Mouse (Mus musculus) layer of hippocampus, adult 2 months (tissue): ENCODE measurements around the gene Klk7. TPM values are rescaled to one million over a fixed set of nuclear protein-coding genes. Genes with fewer than 3 reads are reported as not detected.

Source experiments
- DNase-seq, 2 experiments: peaks; one replicate each; pipeline ENCODE4 v3.0.0; 2022; ENCODE audit warnings: low spot score in 2 of 2
- H3K27ac ChIP-seq: fragments of 200-600 bp; 2 replicates; pipeline ENCODE4 v1.8.1; 2022
- H3K4me3 ChIP-seq: fragments of 200-600 bp; 2 replicates; pipeline ENCODE4 v1.8.1; 2022; ENCODE audit warnings: mild to moderate bottlenecking
- CTCF ChIP-seq: fragments of 200-600 bp; conservative IDR thresholded peaks from 2 replicates; pipeline ENCODE4 v1.8.1; 2022; ENCODE audit warnings: antibody characterized with exemption, mild to moderate bottlenecking, moderate library complexity
- total RNA-seq, 2 experiments: library from RNA; stranded (reverse); gene quantifications; 2 replicates each; pipeline ENCODE4 v1.2.3; 2021

Gene Klk7
- total RNA-seq, 2 experiments from 2014 or later = 0.25 to 0.26 TPM

- TF ChIP-seq CTCF = no peak
- DNase-seq = no peak
- Histone ChIP-seq H3K4me3 (no peak overlapping the region), H3K27ac (no peak overlapping the region)
These were observed 5.7 kb downstream of the Klk7 start for GRCm38 (mm10) chr7:43816746-43817145.

DNA sequence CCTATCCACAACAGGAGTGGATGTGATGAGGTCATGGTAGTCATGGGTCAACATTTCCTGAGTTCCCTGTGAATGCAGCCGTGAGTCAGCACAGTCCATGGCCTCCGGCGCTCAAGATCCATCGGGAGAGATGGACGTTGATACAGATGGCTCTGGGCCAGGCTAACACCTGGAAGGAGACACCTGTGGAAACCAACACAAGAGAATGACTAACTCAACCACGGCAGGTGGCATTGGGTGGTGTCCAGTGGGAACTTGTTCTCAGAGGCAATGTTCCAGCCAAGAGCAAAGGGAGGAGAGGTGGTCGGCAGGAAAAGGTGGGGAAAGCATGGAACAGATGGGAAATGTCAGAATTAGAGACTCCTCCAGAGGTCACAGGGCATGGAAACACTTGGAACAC is 10.5 kb downstream of the Klk7 start:
- no peak for TF ChIP-seq CTCF
- no peak overlapping the region for H3K4me3 ChIP-seq
- no peak for DNase-seq
- no peak overlapping the region for H3K27ac ChIP-seq

DNA sequence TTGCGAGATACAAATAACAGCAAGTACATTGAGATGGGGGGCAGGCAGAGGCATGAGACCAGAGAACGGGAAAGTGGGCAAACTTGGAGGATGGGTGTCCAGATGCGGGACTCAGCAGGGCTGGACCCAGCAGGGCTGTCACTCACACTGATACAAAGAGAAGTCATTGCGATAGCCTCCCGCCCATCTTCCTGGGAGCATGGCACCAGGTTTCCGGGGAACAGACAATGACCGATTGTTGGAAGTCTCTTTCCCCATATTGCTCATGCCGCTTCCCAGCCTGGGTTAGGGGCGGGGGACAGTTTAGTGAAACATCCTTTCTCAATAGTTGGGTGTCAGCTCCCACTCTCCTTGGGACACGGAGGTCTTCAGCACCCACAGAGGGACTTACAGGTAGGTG is 13.1 kb downstream of the Klk7 start, which contains the start of gene Klk6:
Klk6 (plus strand) TSS at position 301 of the 400 bp plus-strand sequence.
- Histone ChIP-seq H3K4me3 (no peak within 1 kb of the TSS), H3K27ac (no peak within 1 kb of the TSS)
- no peak for TF ChIP-seq CTCF
- DNase-seq = no peak

GRCm38 (mm10) chr7:43826056-43826455 is 15.0 kb downstream of the Klk7 start:
- no peak for DNase-seq
- no peak overlapping the region for H3K4me3 ChIP-seq
- no peak for TF ChIP-seq CTCF
- no peak overlapping the region for H3K27ac ChIP-seq

DNA sequence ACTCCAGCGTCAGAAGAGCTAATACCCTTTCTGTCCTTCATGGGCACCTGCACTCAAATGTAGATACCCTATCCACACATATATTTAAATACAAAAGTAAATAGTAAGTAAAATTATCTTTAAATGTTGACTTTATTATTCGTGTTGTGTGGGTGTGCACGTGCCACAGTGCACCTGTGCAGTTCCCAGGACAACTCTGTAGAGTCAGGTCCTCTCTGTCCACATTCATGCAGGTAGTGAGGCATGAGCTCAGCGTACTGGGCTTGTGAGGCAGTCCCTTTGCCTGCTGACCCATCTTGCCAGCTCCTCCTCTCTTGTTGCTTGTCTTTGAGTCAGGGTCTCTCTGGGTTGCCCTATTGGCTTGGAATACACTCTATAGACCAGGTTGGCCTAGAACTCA is 16.6 kb downstream of the Klk7 start:
- DNase-seq = no peak
- TF ChIP-seq CTCF = no peak
- no peak overlapping the region for H3K27ac ChIP-seq
- no peak overlapping the region for H3K4me3 ChIP-seq

GRCm38 (mm10) chr7:43829006-43829405 is 17.9 kb downstream of the Klk7 start:
- no peak for DNase-seq
- no peak for TF ChIP-seq CTCF
- no peak overlapping the region for H3K27ac ChIP-seq
- no peak overlapping the region for H3K4me3 ChIP-seq

GRCm38 (mm10) chr7:43841701-43842100 is 30.6 kb downstream of the Klk7 start, which contains the start of gene Klk5:
Gene Klk5, plus strand, starts transcription at chr7:43841971.
- TF ChIP-seq CTCF = no peak
- DNase-seq = no peak
- no peak within 1 kb of the TSS for H3K27ac ChIP-seq
- H3K4me3 ChIP-seq = no peak within 1 kb of the TSS

DNA sequence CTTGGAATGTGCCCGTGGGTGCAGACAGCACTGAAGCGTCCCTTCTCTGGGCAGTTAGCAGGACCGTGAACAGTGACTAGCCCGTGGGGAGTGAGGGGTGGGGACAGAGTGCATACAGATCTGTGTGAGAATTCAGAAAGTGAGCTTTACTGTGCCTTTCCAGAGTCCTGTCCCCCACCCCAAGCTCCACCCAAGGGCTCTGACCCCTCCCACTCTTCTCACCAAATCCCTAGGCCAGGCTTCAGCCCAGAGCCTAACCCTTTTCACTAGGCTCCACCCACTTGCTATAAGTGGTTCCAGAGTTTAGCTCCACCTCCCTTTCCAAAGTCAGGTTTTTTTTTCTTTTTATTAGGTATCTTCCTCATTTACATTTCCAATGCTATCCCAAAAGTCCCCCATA is 32.7 kb downstream of the Klk7 start:
- Histone ChIP-seq H3K4me3 (no peak overlapping the region), H3K27ac (no peak overlapping the region)
- no peak for TF ChIP-seq CTCF
- DNase-seq = no peak

DNA sequence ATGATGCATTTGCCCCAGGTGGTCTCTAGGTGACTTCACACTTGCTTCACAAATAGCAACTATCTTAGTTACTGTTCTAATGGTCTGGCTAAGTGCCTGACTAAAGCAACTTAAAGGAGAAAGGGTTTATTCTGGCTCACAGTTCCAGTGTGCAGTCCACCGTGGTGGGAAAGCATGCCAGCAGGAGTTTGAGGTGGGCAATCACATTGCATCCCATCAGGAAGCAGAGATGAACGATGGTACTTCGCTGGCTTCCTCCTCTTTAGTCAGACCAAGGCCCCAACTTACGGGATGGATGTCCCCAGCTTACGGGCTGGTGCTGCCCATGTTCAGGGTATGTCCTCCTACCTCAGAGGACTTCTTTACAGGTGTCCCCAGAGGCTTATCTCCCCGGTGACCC is 40.5 kb downstream of the Klk7 start:
- TF ChIP-seq CTCF = no peak
- H3K27ac ChIP-seq = no peak overlapping the region
- no peak for DNase-seq
- no peak overlapping the region for H3K4me3 ChIP-seq

DNA sequence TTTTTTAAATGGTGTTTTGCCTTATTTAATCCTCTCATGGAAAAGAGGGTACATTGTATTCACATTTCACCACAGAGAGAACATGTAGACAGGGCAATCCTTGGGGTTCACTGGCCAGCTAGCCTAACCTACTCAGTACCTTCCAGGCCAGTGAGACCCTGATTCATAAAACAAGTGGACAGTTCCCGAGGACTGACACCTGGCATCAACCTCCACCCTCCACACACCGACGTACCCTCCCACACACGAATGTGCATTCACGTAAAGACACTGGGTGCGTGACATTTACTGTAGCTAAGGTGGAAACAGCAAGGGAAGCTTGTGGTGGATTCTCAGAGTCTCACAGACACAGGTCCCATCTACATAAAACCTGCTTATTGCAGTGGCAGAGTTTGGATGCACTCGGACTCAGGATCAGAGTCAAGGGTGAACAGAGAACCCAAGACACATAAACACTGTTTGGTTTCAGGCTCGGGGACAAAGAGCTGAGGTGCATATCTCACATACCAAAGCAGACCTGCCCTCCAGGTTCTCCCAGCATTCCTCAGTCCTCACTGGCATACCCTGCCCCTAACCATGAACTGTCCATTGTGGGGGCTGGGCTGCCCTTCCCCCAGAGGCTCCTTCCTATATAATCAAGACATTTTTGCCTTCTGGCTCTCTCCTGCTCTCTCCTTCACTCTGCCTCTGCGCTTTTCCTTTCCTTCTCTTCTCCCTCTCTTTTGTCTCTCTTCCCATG is 43.7 kb downstream of the Klk7 start:
- no peak overlapping the region for H3K27ac ChIP-seq
- H3K4me3 ChIP-seq = no peak overlapping the region
- DNase-seq = no peak
- TF ChIP-seq CTCF = no peak

DNA sequence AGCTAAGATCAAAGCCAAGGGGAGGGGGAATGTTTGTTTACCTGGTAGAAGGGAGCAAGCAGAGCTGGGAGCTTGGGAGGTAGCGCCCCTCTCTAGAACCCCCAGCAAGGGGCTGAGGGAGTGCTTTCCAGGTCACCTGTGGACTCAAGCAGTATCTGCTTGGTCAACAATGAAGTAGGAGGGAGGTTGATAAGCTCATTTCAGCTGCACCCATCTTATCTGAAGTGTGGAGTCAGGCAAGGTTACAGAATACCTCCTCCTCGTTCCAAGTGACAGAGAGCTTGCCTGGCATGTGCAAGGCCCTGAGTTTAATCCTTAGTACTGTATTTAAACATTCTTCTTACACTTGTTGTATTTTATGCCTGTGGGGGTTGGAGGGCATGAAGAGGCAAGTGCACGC is 44.6 kb downstream of the Klk7 start:
- DNase-seq = no peak
- no peak overlapping the region for H3K27ac ChIP-seq
- no peak for TF ChIP-seq CTCF
- H3K4me3 ChIP-seq = no peak overlapping the region

DNA sequence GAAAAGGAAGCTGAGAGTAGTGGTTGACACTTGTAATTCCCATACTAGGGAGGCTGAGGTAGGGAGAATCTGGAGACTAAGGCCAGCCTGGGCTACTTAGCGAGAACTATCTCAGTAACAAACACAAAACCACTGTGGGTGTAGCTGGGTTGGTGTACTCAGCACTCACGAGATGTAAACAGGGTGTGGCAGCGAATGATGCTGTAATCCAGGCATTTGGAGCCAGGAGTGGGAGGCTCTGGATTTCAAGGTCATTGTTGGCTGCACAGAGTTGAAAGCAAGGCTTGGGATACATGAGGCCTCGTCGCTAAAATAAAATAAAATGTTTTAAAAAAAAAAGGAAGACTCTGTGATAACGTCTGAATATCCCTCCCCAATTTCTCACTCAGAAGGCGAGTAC is 45.2 kb downstream of the Klk7 start:
- no peak for TF ChIP-seq CTCF
- Histone ChIP-seq H3K4me3 (no peak overlapping the region), H3K27ac (no peak overlapping the region)
- no peak for DNase-seq

GRCm38 (mm10) chr7:43857501-43857900 is 46.4 kb downstream of the Klk7 start:
- H3K27ac ChIP-seq = no peak overlapping the region
- DNase-seq = no peak
- TF ChIP-seq CTCF = no peak
- no peak overlapping the region for H3K4me3 ChIP-seq

- DNase-seq = no peak
- TF ChIP-seq CTCF = no peak
- Histone ChIP-seq H3K27ac (no peak overlapping the region), H3K4me3 (no peak overlapping the region)
These were observed 49.3 kb downstream of the Klk7 start for GRCm38 (mm10) chr7:43860411-43860810.

Other genes with a start within 250 kb of the Klk7 start
- 1 to 10 TPM; 4.4 to 4.9 TPM for gene Zfp658, start 249.0 kb upstream of the Klk7 start, total RNA-seq
- 10 to 100 TPM; 19.5 to 19.8 TPM for gene Zfp719, start 231.7 kb upstream of the Klk7 start, total RNA-seq
- under 1 TPM in 1 of 2 experiments, not detected in 1; 0.27 TPM for gene Zfp819, start 204.1 kb upstream of the Klk7 start, total RNA-seq
- not detected for gene Ceacam18, start 176.6 kb upstream of the Klk7 start, total RNA-seq
- 1 to 10 TPM in 1 of 2 experiments, under 1 TPM in 1; 0.97 to 1.3 TPM for gene Siglece, start 151.1 kb upstream of the Klk7 start, total RNA-seq
- 10 to 100 TPM; 10.9 to 11.1 TPM for gene Ctu1, start 139.3 kb upstream of the Klk7 start, total RNA-seq
- not detected for gene Klk14, start 120.9 kb upstream of the Klk7 start, total RNA-seq
- not detected for gene Klk13, start 98.7 kb upstream of the Klk7 start, total RNA-seq
- gene Klk12, start 42.4 kb upstream of the Klk7 start, total RNA-seq = not detected
- gene Klk11, start 36.7 kb upstream of the Klk7 start, total RNA-seq = not detected
- gene Klk10, start 30.3 kb upstream of the Klk7 start, total RNA-seq = 1 to 10 TPM; 1.5 to 1.7 TPM
- gene Klk9, start 19.4 kb upstream of the Klk7 start, total RNA-seq = not detected
- 10 to 100 TPM; 25.2 to 27.6 TPM for gene Klk8, start 13.7 kb upstream of the Klk7 start, total RNA-seq
- under 1 TPM in 1 of 2 experiments, not detected in 1; 0.87 TPM for gene Klk6, start 13.2 kb downstream of the Klk7 start, total RNA-seq
- gene Klk5, start 30.7 kb downstream of the Klk7 start, total RNA-seq = not detected
- not detected for gene Klk4, start 69.9 kb downstream of the Klk7 start, total RNA-seq
- not detected for gene Klk15, start 122.4 kb downstream of the Klk7 start, total RNA-seq
- gene Klk1b8, start 139.4 kb downstream of the Klk7 start, total RNA-seq = not detected
- not detected for gene Klk1b1, start 155.5 kb downstream of the Klk7 start, total RNA-seq
- not detected for gene Klk1b9, start 164.8 kb downstream of the Klk7 start, total RNA-seq
- gene Klk1b11, start 184.6 kb downstream of the Klk7 start, total RNA-seq = not detected
- gene Klk1b26, start 200.9 kb downstream of the Klk7 start, total RNA-seq = not detected
- not detected for gene Klk1b27, start 241.0 kb downstream of the Klk7 start, total RNA-seq